Mouse (Mus musculus): ENCODE data around the gene Gm17651. TPM values are rescaled to one million over a fixed set of nuclear protein-coding genes. Genes with fewer than 3 reads are reported as not detected.

Gm17651 gene
- polyA plus RNA-seq, 1 experiment from 2014 or later = not detected

DNA sequence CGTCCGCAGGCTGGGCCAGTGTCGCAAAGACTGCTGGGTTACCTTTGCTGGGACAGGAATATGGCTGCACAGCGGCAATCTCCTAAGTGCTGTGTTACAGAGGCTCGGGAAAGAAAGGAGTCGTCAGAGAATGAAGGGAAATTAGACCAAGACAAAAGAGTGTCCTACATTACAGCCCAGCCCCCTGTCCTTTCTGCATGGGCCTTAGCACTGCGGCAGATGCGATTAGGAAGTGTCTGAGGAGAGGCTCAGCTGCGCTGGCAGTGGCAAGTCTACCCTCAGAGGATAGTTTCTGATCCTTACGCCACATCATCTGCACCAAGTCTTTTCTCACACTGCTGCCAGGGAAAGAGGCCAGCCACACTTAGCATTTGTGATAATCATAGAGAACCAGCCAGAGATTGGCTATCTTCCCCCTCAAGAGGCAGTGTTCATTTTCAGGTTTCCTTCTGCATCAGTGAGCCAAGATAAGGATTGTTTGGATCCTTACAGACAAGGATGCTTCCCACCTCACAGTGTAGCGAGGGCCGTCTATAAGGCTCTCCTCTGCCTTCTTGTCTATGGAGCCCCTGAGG is 17.0 kb upstream of the Gm17651 start:
- WGBS = 48% methylated on average over 12 of the region's 12 CpGs

GRCm38 (mm10) chr3:97690590-97690989 is 16.1 kb upstream of the Gm17651 start:
- H3K36me3 ChIP-seq = peaks cover 3% of the 10 kb centered on the region; the same call in 1 of the 2 replicates
- H3K4me1 ChIP-seq = no peaks in the 10 kb centered on the region
- H3K27ac ChIP-seq = no peak overlapping the region
- H3K9me3 ChIP-seq = no peaks in the 10 kb centered on the region
- ATAC-seq (ENCODE audit: low FRiP score, low read depth) = no peak
- H3K9ac ChIP-seq = no peak overlapping the region
- H3K27me3 ChIP-seq (replicated peaks) = no peaks in the 10 kb centered on the region
- no peak overlapping the region for H3K4me3 ChIP-seq
- no peak overlapping the region for H3K4me2 ChIP-seq (replicated peaks)
- WGBS = 72% methylated on average over 7 of the region's 7 CpGs

More for the DNA sequence above, 17.0 kb upstream of the Gm17651 start:
- ATAC-seq (ENCODE audit: low FRiP score, low read depth) = no peak
- Histone ChIP-seq H3K4me3 (no peak overlapping the region), H3K4me2 (replicated peaks) (no peak overlapping the region), H3K27me3 (replicated peaks) (no peaks in the 10 kb centered on the region), H3K27ac (no peak overlapping the region), H3K36me3 (peaks cover 3% of the 10 kb centered on the region; the same call in 1 of the 2 replicates), H3K9ac (no peak overlapping the region), H3K9me3 (no peaks in the 10 kb centered on the region), H3K4me1 (no peaks in the 10 kb centered on the region)

DNA sequence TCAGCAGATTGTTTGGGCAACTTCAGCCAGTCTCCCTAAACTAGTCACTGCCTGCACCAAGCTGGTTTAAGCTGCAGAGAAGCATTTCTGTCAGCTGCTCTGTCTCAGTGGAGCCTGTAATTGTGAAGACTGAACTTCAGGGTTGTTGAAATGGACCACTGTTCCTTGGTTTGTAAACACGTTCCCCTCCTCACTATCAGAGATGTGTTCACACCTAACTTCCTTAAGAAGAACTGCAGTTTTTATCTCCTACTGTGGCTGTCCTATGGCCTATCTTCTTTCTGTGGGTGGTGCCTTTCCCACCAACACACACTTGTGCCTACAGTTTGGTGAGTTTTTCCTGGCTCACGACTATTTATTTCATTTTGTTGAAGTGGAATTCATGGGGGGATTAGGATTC is 14.8 kb upstream of the Gm17651 start:
- H3K9ac ChIP-seq = no peak overlapping the region
- no peaks in the 10 kb centered on the region for H3K4me1 ChIP-seq
- no peaks in the 10 kb centered on the region for H3K9me3 ChIP-seq
- 81% methylated on average over 2 of the region's 2 CpGs for WGBS
- H3K4me2 ChIP-seq (replicated peaks) = no peak overlapping the region
- H3K36me3 ChIP-seq = peaks cover 3% of the 10 kb centered on the region; the same call in 1 of the 2 replicates
- peaks cover 5% of the 10 kb centered on the region; the same call in 1 of the 2 replicates for H3K27me3 ChIP-seq (replicated peaks)
- no peak overlapping the region for H3K27ac ChIP-seq
- no peak overlapping the region for H3K4me3 ChIP-seq
- ATAC-seq (ENCODE audit: low FRiP score, low read depth) = no peak

- Histone ChIP-seq H3K9me3 (no peaks in the 10 kb centered on the region), H3K36me3 (no peaks in the 10 kb centered on the region), H3K4me1 (peaks cover 6% of the 10 kb centered on the region; the same call in 1 of the 2 replicates), H3K4me3 (no peak overlapping the region), H3K27ac (no peak overlapping the region), H3K27me3 (replicated peaks) (peaks cover 16% of the 10 kb centered on the region), H3K4me2 (replicated peaks) (no peak overlapping the region), H3K9ac (no peak overlapping the region)
- no peak for ATAC-seq (ENCODE audit: low FRiP score, low read depth)
- WGBS = 82% methylated on average over 4 of the region's 4 CpGs
Observed at GRCm38 (mm10) chr3:97686372-97687117, 12.1 kb upstream of the Gm17651 start.

DNA sequence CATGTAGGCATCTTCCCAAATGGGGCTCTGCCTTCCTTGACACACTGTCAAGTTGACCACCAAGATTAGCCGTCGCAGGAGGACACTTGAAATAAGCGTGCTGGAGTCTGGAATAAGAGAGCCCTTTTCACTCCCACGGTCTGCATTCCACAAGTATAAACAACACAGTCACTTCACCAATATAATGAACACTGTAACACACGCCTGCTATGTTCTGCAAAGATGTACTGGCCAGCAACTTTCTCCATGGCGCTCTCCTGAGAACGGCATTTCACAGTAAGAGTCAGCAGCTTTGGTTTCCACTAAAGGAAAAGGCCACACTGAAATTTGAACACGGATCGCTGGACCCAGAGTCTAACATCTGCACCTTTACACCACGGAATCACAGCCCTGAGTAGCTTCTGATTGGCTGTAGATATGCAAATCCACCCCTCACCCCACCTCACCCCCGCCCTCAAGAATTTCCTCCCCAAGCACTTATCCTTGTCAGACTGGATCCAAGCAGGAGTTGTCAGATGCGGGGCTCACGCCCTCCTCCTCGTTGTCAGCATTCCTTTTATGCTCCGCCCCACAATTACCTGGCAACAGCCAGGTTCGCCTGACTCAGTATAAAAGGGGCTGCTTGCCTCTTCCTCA is 9.2 kb upstream of the Gm17651 start:
- Histone ChIP-seq H3K4me1 (peaks cover 11% of the 10 kb centered on the region; the same call in 1 of the 2 replicates), H3K9ac (no peak overlapping the region), H3K36me3 (no peaks in the 10 kb centered on the region), H3K9me3 (no peaks in the 10 kb centered on the region), H3K27me3 (replicated peaks) (peaks cover 16% of the 10 kb centered on the region), H3K4me3 (no peak overlapping the region), H3K4me2 (replicated peaks) (0 out of 2 replicates have a peak overlapping the region, but pooled peaks have one; percentile 10), H3K27ac (no peak overlapping the region)
- WGBS = 8% methylated on average over 16 of the region's 16 CpGs
- ATAC-seq (ENCODE audit: low FRiP score, low read depth) = no peak

- Histone ChIP-seq H3K9ac (no peak overlapping the region), H3K4me1 (peaks cover 11% of the 10 kb centered on the region; the same call in 1 of the 2 replicates), H3K27me3 (replicated peaks) (peaks cover 16% of the 10 kb centered on the region), H3K27ac (no peak overlapping the region), H3K4me2 (replicated peaks) (peak overlapping the region; percentile 70), H3K36me3 (no peaks in the 10 kb centered on the region), H3K9me3 (no peaks in the 10 kb centered on the region), H3K4me3 (no peak overlapping the region)
- WGBS = 21% methylated on average over 5 of the region's 5 CpGs
- no peak for ATAC-seq (ENCODE audit: low FRiP score, low read depth)
Observed at GRCm38 (mm10) chr3:97682576-97682975, 8.1 kb upstream of the Gm17651 start.

DNA sequence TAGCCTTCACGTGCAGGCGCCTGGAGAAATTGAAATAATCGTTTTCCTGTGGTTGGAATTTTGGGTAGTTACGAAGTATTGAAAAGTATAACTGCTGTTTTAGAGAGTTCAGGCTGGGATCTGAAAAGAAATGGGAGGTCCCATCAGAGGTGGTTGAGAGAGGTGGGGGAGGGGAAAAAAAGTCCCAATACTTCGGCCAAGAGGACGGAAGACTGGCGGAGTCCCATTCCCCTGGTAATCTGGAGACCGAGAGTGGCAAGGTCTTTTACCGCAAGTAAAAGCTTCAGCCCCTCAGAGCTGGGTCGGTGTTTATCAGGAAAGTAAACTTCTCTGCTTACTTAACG is 7.6 kb upstream of the Gm17651 start:
- Histone ChIP-seq H3K27ac (no peak overlapping the region), H3K36me3 (no peaks in the 10 kb centered on the region), H3K4me3 (no peak overlapping the region), H3K27me3 (replicated peaks) (peaks cover 16% of the 10 kb centered on the region), H3K4me1 (peaks cover 11% of the 10 kb centered on the region; the same call in 1 of the 2 replicates), H3K4me2 (replicated peaks) (peak overlapping the region; percentile 70), H3K9ac (no peak overlapping the region), H3K9me3 (no peaks in the 10 kb centered on the region)
- ATAC-seq (ENCODE audit: low FRiP score, low read depth) = no peak
- 2% methylated on average over 11 of the region's 11 CpGs for WGBS

- H3K27me3 ChIP-seq (replicated peaks) = peaks cover 16% of the 10 kb centered on the region
- peak; percentile 39 for ATAC-seq (ENCODE audit: low FRiP score, low read depth)
- H3K36me3 ChIP-seq = no peaks in the 10 kb centered on the region
- H3K4me1 ChIP-seq = peaks cover 11% of the 10 kb centered on the region; the same call in 1 of the 2 replicates
- H3K4me3 ChIP-seq = peak overlapping the region; percentile 30
- under 1% methylated on average over 33 of the region's 33 CpGs for WGBS
- no peak overlapping the region for H3K27ac ChIP-seq
- peak overlapping the region; percentile 70 for H3K4me2 ChIP-seq (replicated peaks)
- H3K9me3 ChIP-seq = no peaks in the 10 kb centered on the region
- H3K9ac ChIP-seq = no peak overlapping the region
Observed at GRCm38 (mm10) chr3:97681321-97682158, 7.0 kb upstream of the Gm17651 start.

GRCm38 (mm10) chr3:97680631-97681320 is 6.3 kb upstream of the Gm17651 start:
- no peaks in the 10 kb centered on the region for H3K9me3 ChIP-seq
- peak overlapping the region; percentile 30 for H3K4me3 ChIP-seq
- H3K9ac ChIP-seq = peak overlapping the region; percentile 29; the same call in 1 of the 2 replicates
- H3K27me3 ChIP-seq (replicated peaks) = peaks cover 16% of the 10 kb centered on the region
- no peaks in the 10 kb centered on the region for H3K36me3 ChIP-seq
- peaks cover 11% of the 10 kb centered on the region; the same call in 1 of the 2 replicates for H3K4me1 ChIP-seq
- no peak overlapping the region for H3K27ac ChIP-seq
- peak overlapping the region; percentile 70 for H3K4me2 ChIP-seq (replicated peaks)
- 1% methylated on average over 28 of the region's 28 CpGs for WGBS
- peak; percentile 77 for ATAC-seq (ENCODE audit: low FRiP score, low read depth)

DNA sequence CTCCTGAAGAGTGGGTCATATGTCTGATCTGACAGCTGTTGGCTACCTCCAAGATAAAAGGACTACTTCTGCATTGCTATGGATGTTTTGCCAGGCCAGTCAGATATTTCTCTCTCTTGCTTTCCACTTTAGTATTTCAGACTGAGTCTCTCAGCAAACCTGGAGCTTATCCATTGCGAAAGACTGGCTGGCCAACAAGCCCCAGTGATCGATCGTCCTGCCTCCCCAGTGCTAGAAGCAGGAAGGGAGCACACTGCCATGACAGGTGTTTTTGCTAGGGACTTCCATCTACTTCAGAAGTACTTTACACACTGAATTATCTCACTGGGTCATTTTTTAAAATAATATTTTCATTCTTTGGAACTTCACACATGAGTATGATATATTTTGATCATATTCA is 3.9 kb upstream of the Gm17651 start:
- H3K27ac ChIP-seq = no peak overlapping the region
- no peak overlapping the region for H3K9ac ChIP-seq
- H3K27me3 ChIP-seq (replicated peaks) = peaks cover 3% of the 10 kb centered on the region
- H3K36me3 ChIP-seq = no peaks in the 10 kb centered on the region
- no peak overlapping the region for H3K4me3 ChIP-seq
- no peaks in the 10 kb centered on the region for H3K9me3 ChIP-seq
- peaks cover 6% of the 10 kb centered on the region; the same call in 1 of the 2 replicates for H3K4me1 ChIP-seq
- WGBS = 92% methylated on average over 3 of the region's 3 CpGs
- no peak for ATAC-seq (ENCODE audit: low FRiP score, low read depth)
- no peak overlapping the region for H3K4me2 ChIP-seq (replicated peaks)

DNA sequence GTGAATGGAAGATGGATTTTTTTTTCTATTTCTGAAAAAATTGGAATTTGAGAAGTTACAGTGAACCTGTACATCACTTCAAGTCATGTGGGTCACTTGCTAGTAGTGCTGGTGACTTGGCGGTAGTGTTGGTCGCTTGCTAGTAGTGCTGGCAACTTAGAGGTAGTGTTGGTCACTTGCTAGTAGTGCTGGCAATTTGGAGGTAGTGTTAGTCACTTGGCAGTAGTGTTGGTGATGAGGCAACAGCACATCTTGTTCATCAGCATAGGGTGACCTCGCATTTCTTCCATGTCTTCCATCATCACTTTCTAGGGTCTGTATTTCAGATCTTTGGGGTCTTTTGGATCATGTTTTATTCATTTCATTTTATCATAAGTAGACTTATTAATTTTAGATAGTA is 1.6 kb upstream of the Gm17651 start:
- Histone ChIP-seq H3K4me1 (peaks cover 1% of the 10 kb centered on the region; the same call in 1 of the 2 replicates), H3K36me3 (peaks cover 6% of the 10 kb centered on the region), H3K27me3 (replicated peaks) (no peaks in the 10 kb centered on the region), H3K9me3 (no peaks in the 10 kb centered on the region), H3K27ac (no peak overlapping the region), H3K4me3 (no peak overlapping the region), H3K9ac (no peak overlapping the region), H3K4me2 (replicated peaks) (no peak overlapping the region)
- no peak for ATAC-seq (ENCODE audit: low FRiP score, low read depth)
- 96% methylated on average over 3 of the region's 3 CpGs for WGBS
